37 mouse cellular contexts compared by ENCODE assay signal in the genomic region with DNA sequence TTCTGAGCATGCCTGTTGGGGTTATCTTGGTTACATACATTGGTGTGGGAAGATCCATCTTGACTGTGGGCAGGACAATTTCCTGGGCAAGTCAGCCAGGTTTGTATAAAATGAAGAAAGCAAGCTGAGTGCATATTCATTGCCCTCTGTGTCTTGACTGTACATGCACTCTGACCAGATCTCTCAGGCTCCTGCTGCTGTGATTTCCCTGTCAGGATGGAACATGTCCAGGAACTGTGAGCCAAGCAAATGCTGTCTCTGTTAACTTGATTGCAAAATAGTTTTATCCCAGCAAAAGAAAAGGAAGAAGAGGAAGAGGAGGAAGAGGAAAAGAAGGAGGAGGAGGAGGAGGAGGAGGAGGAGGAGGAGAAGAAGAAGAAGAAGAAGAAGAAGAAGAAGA. TPM values are rescaled to one million over a fixed set of nuclear protein-coding genes. Genes with fewer than 3 reads are reported as not detected.
"Had no signal": no experiment of that assay in that cellular context is flagged by ENCODE, and none has a peak within 500 bp of the region (broad histone marks: within the 10 kb centered on the region; RNA-seq: fewer than 3 reads in every experiment).

No protein-coding gene starts in this region.

- H3K27ac ChIP-seq: heart, embryonic 10.5 days; hindbrain, embryonic 10.5 days; hindbrain, embryonic 12.5 days; hindbrain, embryonic 14.5 days; intestine, embryonic 15.5 days; layer of hippocampus, adult 2 months; left cerebral cortex, adult 2 months; limb, embryonic 10.5 days; limb, embryonic 12.5 days; liver, embryonic 13.5 days; liver, embryonic 15.5 days had no signal

- H3K4me1 ChIP-seq: heart, embryonic 10.5 days; heart, embryonic 12.5 days; hindbrain, embryonic 10.5 days; hindbrain, embryonic 12.5 days; intestine, embryonic 15.5 days; limb, embryonic 10.5 days; limb, embryonic 12.5 days; liver, embryonic 13.5 days; liver, embryonic 15.5 days had no signal

- H3K36me3 ChIP-seq: heart, embryonic 10.5 days; heart, embryonic 12.5 days; hindbrain, embryonic 10.5 days; hindbrain, embryonic 12.5 days; intestine, embryonic 15.5 days; limb, embryonic 10.5 days; limb, embryonic 12.5 days; liver, embryonic 13.5 days; liver, embryonic 15.5 days had no signal

- H3K4me3 ChIP-seq: heart, embryonic 10.5 days; heart, embryonic 12.5 days; hindbrain, embryonic 10.5 days; hindbrain, embryonic 12.5 days; intestine, embryonic 15.5 days; layer of hippocampus, adult 2 months; left cerebral cortex, adult 2 months; limb, embryonic 10.5 days; limb, embryonic 12.5 days; liver, embryonic 13.5 days; liver, embryonic 15.5 days had no signal

- ATAC-seq: hindbrain, embryonic 16.5 days; inflammation-experienced regulatory T-cells, adult 6 months; intestine, embryonic 15.5 days; intestine, postnatal 0 days had no signal

- DNase-seq: gastrocnemius, postnatal 14 days; gastrocnemius, postnatal 36 days; heart, adult 18-20 months; heart, postnatal 10 days; heart, postnatal 4 days; kidney, adult 18-20 months; kidney, adult 8-10 months; kidney, postnatal 10 days; kidney, postnatal 25 days; kidney, postnatal 4 days; liver; liver, embryonic 13.5 days had no signal

- H3K4me2 ChIP-seq: heart, embryonic 12.5 days; hindbrain, embryonic 12.5 days; hindbrain, embryonic 14.5 days; intestine, embryonic 15.5 days; limb, embryonic 12.5 days; liver, embryonic 13.5 days; liver, embryonic 15.5 days had no signal

- H3K27me3 ChIP-seq: heart, embryonic 12.5 days; hindbrain, embryonic 12.5 days; intestine, embryonic 15.5 days; liver, embryonic 13.5 days; liver, embryonic 15.5 days had no signal

- H3K9me3 ChIP-seq: heart, embryonic 10.5 days; heart, embryonic 12.5 days; hindbrain, embryonic 10.5 days; hindbrain, embryonic 12.5 days; intestine, embryonic 15.5 days; limb, embryonic 10.5 days; limb, embryonic 12.5 days; liver, embryonic 13.5 days; liver, embryonic 15.5 days had no signal

- H3K9ac ChIP-seq: heart, embryonic 12.5 days; hindbrain, embryonic 12.5 days; hindbrain, embryonic 14.5 days; intestine, embryonic 15.5 days; limb, embryonic 12.5 days; liver, embryonic 13.5 days; liver, embryonic 15.5 days had no signal

RNA-seq across cellular contexts. Expression of a gene that starts 8.8 kb away (rescaled TPM):
- total RNA-seq: gastrocnemius, adult 18-20 months; gastrocnemius, adult 8-10 months; gastrocnemius, postnatal 14 days; gastrocnemius, postnatal 36 days; heart, adult 18-20 months; heart, adult 8-10 months; heart, postnatal 10 days; heart, postnatal 25 days; heart, postnatal 4 days; layer of hippocampus, adult 2 months; layer of hippocampus, postnatal 10 days; layer of hippocampus, postnatal 25 days; left cerebral cortex, adult 2 months; left cerebral cortex, postnatal 14 days; left cerebral cortex, postnatal 36 days had no signal
- polyA plus RNA-seq: heart, embryonic 10.5 days; hindbrain, embryonic 10.5 days; hindbrain, embryonic 12.5 days; hindbrain, embryonic 14.5 days; hindbrain, embryonic 16.5 days; inflammation-experienced regulatory T-cells, adult 6 months; intestine, embryonic 15.5 days; intestine, postnatal 0 days; kidney, embryonic 14.5 days; kidney, embryonic 16.5 days; limb, embryonic 10.5 days; limb, embryonic 12.5 days; limb, embryonic 14.5 days; liver, embryonic 13.5 days; liver, embryonic 15.5 days had no signal
